Mouse (Mus musculus) lung, embryonic 15.5 days (tissue): Measurements from ENCODE around the gene Fbxo46. TPM values are rescaled to one million over a fixed set of nuclear protein-coding genes. Genes with fewer than 3 reads are reported as not detected.

Experiments
- microRNA counts: library from miRNA; unstranded; fragments of <30 nt; microRNA quantifications from one replicate; lab custom pipeline; 2016
- microRNA-seq: library from miRNA; unstranded; fragments of <30 nt; microRNA quantifications from one replicate; pipeline ENCODE4, GENCODE M21; 2016
- polyA plus RNA-seq: library from polyadenylated mRNA; unstranded; fragments of >200 nt; fragmentation: Nextera tagmentation; extraction: Ambion mirVana; gene quantifications from 2 replicates; pipeline ENCODE4 v1.2.1, GENCODE M21; 2015

The Fbxo46 gene
- polyA plus RNA-seq, 1 experiment from 2014 or later: 13.6 TPM

MicroRNAs encoded within 50 kb of the gene (microRNA counts, 519-probe panel; counts per million panel counts)
- 1,947 counts per million, percentile 15 among the panel's probes with 10 or more counts for microRNA mmu-miR-330 (lab: Ali Mortazavi, UCI)

Small RNAs within 50 kb of the gene (microRNA-seq; reads per million reads assigned to microRNA genes)
- gene Mir3100 (not detected), gene Mir330 (161 reads per million, percentile 58 among the genes with 10 or more reads in this experiment)

Other genes starting within 250 kb of the Fbxo46 start
- 6.4 and 6.7 TPM in 2 replicates for gene Pglyrp1, start 248.5 kb upstream of the Fbxo46 start, polyA plus RNA-seq
- 32.1 and 34.4 TPM in 2 replicates for gene Ccdc61, start 209.4 kb upstream of the Fbxo46 start, polyA plus RNA-seq
- 0.77 and 1.2 TPM in 2 replicates for gene Nova2, start 194.0 kb upstream of the Fbxo46 start, polyA plus RNA-seq
- not detected in 2 replicates for gene Nanos2, start 132.5 kb upstream of the Fbxo46 start, polyA plus RNA-seq
- 3.0 and 3.6 TPM in 2 replicates for gene Mypop, start 128.6 kb upstream of the Fbxo46 start, polyA plus RNA-seq
- gene Irf2bp1, start 115.8 kb upstream of the Fbxo46 start, polyA plus RNA-seq: 23.5 and 25.2 TPM in 2 replicates
- gene Foxa3, start 96.3 kb upstream of the Fbxo46 start, polyA plus RNA-seq: 2.2 and 2.4 TPM in 2 replicates
- gene Sympk, start 95.5 kb upstream of the Fbxo46 start, polyA plus RNA-seq: 34.3 and 34.6 TPM in 2 replicates
- gene Rsph6a, start 65.2 kb upstream of the Fbxo46 start, polyA plus RNA-seq: not detected in 2 replicates
- gene Dmwd, start 43.6 kb upstream of the Fbxo46 start, polyA plus RNA-seq: 15.9 and 17.1 TPM in 2 replicates
- gene Dmpk, start 36.0 kb upstream of the Fbxo46 start, polyA plus RNA-seq: 24.2 and 27.1 TPM in 2 replicates
- 9.5 and 9.7 TPM in 2 replicates for gene Six5, start 25.3 kb upstream of the Fbxo46 start, polyA plus RNA-seq
- 1.8 and 1.9 TPM in 2 replicates for gene Gm4969, start 1.5 kb upstream of the Fbxo46 start, polyA plus RNA-seq
- 15.2 and 15.3 TPM in 2 replicates for gene Qpctl, start 29.4 kb downstream of the Fbxo46 start, polyA plus RNA-seq
- gene Snrpd2, start 29.9 kb downstream of the Fbxo46 start, polyA plus RNA-seq: 140 and 154 TPM in 2 replicates
- 3.2 and 5.1 TPM in 2 replicates for gene Gipr, start 46.3 kb downstream of the Fbxo46 start, polyA plus RNA-seq
- 10.7 and 12.2 TPM in 2 replicates for gene Eml2, start 56.6 kb downstream of the Fbxo46 start, polyA plus RNA-seq
- gene Gpr4, start 92.7 kb downstream of the Fbxo46 start, polyA plus RNA-seq: 2.2 TPM in 2 replicates
- 33.2 and 34.6 TPM in 2 replicates for gene Opa3, start 108.5 kb downstream of the Fbxo46 start, polyA plus RNA-seq
- gene Vasp, start 152.0 kb downstream of the Fbxo46 start, polyA plus RNA-seq: 115 TPM in 2 replicates
- not detected in 2 replicates for gene Ppm1n, start 160.2 kb downstream of the Fbxo46 start, polyA plus RNA-seq
- gene Rtn2, start 162.8 kb downstream of the Fbxo46 start, polyA plus RNA-seq: 10.6 and 11.4 TPM in 2 replicates
- 0.24 and 0.26 TPM in 2 replicates for gene Fosb, start 190.2 kb downstream of the Fbxo46 start, polyA plus RNA-seq
- 86.4 and 88.6 TPM in 2 replicates for gene Ercc1, start 224.9 kb downstream of the Fbxo46 start, polyA plus RNA-seq
- 20.1 and 21.7 TPM in 2 replicates for gene Cd3eap, start 239.6 kb downstream of the Fbxo46 start, polyA plus RNA-seq
- 6.3 and 6.8 TPM in 2 replicates for gene Ppp1r13l, start 239.9 kb downstream of the Fbxo46 start, polyA plus RNA-seq